Mouse (Mus musculus) bone marrow, adult 2 months (tissue): ENCODE measurements around the gene Pop5.

Source experiments
- CTCF ChIP-seq: fragments of 200-500 bp; IDR thresholded peaks from 2 replicates; pipeline ENCODE4 v1.5.1; 2011; ENCODE audit warnings: low read length, control low read depth; ENCODE audit not compliant: control insufficient read depth, insufficient read depth
- POLR2A ChIP-seq: fragments of 200-500 bp; IDR thresholded peaks from 2 replicates; pipeline ENCODE4 v1.6.1; 2011; ENCODE audit warnings: low read depth, mild to moderate bottlenecking, control low read depth, low read length, borderline replicate concordance; ENCODE audit not compliant: control insufficient read depth

DNA sequence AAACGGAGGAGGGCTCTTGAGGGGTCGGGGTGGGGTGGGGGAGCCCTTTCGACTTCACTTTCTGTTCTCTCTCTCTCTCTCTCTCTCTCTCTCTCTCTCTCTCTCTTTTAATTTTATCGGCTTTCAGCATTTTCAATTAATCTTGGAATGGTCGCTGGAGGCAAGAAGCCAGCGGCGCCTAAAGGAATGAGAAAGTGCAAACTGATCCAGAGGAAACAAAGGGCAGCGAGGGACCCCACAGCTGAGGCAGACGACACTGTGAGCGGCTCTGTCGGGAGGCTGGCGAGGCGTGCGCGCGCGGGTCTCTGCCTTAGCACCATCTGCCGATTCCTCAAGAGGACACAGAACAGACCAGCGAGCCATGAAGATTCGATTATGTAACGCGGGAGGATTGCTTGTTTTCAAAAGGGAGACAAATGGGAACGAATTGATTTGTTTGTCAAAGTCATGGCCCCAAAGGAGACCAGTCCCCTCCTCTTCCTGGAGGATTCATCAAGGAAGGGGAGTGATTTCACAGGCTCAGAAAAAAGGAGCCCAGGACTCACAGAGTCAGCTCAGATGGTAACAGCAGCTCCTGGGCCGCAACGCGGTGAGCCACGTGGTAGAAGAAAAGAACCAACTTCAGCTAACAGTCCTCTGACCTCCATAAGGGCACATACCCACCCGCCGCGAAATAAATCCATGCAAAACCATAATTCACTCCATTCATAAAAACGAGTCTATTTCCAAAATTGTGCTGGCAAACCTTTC lies 30.9 kb upstream of the Pop5 start:
- TF ChIP-seq CTCF = no peak
- no peak for TF ChIP-seq POLR2A
